Mouse (Mus musculus): ENCODE data around the gene Pitpnc1.

GRCm38 (mm10) chr11:107415901-107416560, 54.5 kb downstream of the Pitpnc1 start:
- TF ChIP-seq CTCF (conservative IDR thresholded peaks at IDR 0.05; ENCODE audit: low read length) (no peak), POU5F1 (IDR thresholded peaks at IDR 0.05; ENCODE audit: borderline replicate concordance, low read length) (no peak), NANOG (IDR thresholded peaks at IDR 0.05; ENCODE audit: borderline replicate concordance, low read length) (no peak)

Measured in E14TG2a.4 (cell line).